Mouse (Mus musculus) heart, postnatal 0 days (tissue): ENCODE data around the gene Dok5.

ENCODE experiments used
- CTCF ChIP-seq: IDR thresholded peaks from 2 replicates; pipeline ENCODE4 v1.5.1; 2016; ENCODE audit warnings: antibody characterized with exemption, control low read depth, low read depth
- EP300 ChIP-seq: IDR thresholded peaks from 2 replicates; pipeline ENCODE4 v1.6.1; 2016; ENCODE audit warnings: antibody characterized with exemption, low read depth

GRCm38 (mm10) chr2:170902204-170903028 lies 170.8 kb downstream of the Dok5 start:
- no peak for TF ChIP-seq CTCF
- no peak for TF ChIP-seq EP300
